Mouse (Mus musculus): ENCODE measurements around the gene Anapc5.

DNA sequence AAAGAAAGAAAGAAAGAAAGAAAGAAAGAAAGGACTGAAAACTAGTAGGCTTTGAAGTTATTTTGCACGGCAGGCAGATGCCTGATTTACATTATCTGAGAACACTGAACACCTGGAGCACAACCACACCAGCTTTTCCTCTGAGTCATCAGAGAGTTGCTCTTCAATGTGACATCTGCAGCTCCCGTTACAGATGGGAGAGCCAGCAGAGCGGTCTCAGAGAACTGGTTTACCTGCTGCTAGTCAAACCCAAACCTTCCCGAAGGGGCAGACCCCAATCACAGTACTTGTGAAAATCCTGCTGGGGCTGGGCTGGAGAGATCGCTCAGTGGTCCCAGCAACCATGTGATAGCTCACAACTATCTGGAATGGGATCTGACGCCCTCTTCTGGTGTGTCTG is 3.3 kb upstream of the Anapc5 start:
- no peak for TF ChIP-seq EP300 (IDR thresholded peaks at IDR 0.05; ENCODE audit: low read depth)
- no peak for TF ChIP-seq CTCF (IDR thresholded peaks at IDR 0.05; ENCODE audit: low read depth)
